Mouse (Mus musculus): ENCODE measurements around the gene Grap. TPM values are rescaled to one million over a fixed set of nuclear protein-coding genes. Genes with fewer than 3 reads are reported as not detected.

The Grap gene
- total RNA-seq, 2 experiments from 2014 or later, result 6.7 to 9.2 TPM

GRCm38 (mm10) chr11:61708928-61709327, 55.9 kb downstream of the Grap start:
- intact Hi-C loops (cut with DNase I), result no loop called here

GRCm38 (mm10) chr11:61713157-61713855, 60.2 kb downstream of the Grap start:
- no peak for DNase-seq (ENCODE audit: low spot score in 2 of 2)
- intact Hi-C loops (cut with DNase I), result loop anchor here (5.0 to 10.0 kb wide), 2 partner anchors 201 to 299 kb away; no protein-coding TSS in a partner anchor

More at GRCm38 (mm10) chr11:61708928-61709327, 55.9 kb downstream of the Grap start:
- DNase-seq (ENCODE audit: low spot score in 2 of 2), result no peak

GRCm38 (mm10) chr11:61714346-61715117, 61.5 kb downstream of the Grap start:
- peak; percentile 87 to 89 for DNase-seq (ENCODE audit: low spot score in 2 of 2)
- intact Hi-C loops (cut with DNase I), result loop anchor here (2.0 to 10.0 kb wide), 4 partner anchors 48 to 300 kb away; no protein-coding TSS in a partner anchor

GRCm38 (mm10) chr11:61715130-61715529, 62.1 kb downstream of the Grap start:
- peak in 1 of 2 experiments; percentile 18 for DNase-seq (ENCODE audit: low spot score in 2 of 2)
- intact Hi-C loops (cut with DNase I), result loop anchor here (2.0 to 10.0 kb wide), 3 partner anchors 48 to 300 kb away; no protein-coding TSS in a partner anchor

GRCm38 (mm10) chr11:61717990-61718389, 64.9 kb downstream of the Grap start:
- no peak for DNase-seq (ENCODE audit: low spot score in 2 of 2)
- intact Hi-C loops (cut with DNase I), result loop anchor here (10.0 kb wide), 1 partner anchor 303 kb away; no protein-coding TSS in a partner anchor

- intact Hi-C loops (cut with DNase I), result loop anchor here (10.0 kb wide), 1 partner anchor 305 kb away; no protein-coding TSS in a partner anchor
- no peak for DNase-seq (ENCODE audit: low spot score in 2 of 2)
These were observed 66.3 kb downstream of the Grap start for GRCm38 (mm10) chr11:61719387-61719786.

GRCm38 (mm10) chr11:61719826-61720225, 66.8 kb downstream of the Grap start:
- DNase-seq (ENCODE audit: low spot score in 2 of 2), result no peak
- intact Hi-C loops (cut with DNase I), result loop anchor here (10.0 kb wide), 1 partner anchor 305 kb away; no protein-coding TSS in a partner anchor

GRCm38 (mm10) chr11:61720636-61721035, 67.6 kb downstream of the Grap start, which contains the start of gene Slc5a10:
Slc5a10 (minus strand) TSS chr11:61720826.
- no peak for DNase-seq (ENCODE audit: low spot score in 2 of 2)
- intact Hi-C loops (cut with DNase I), result no loop called here

- intact Hi-C loops (cut with DNase I), result no loop called here
- no peak for DNase-seq (ENCODE audit: low spot score in 2 of 2)
These were observed 69.0 kb downstream of the Grap start for GRCm38 (mm10) chr11:61722077-61722476.

Other genes starting within 250 kb of the Grap start
- 100 to 1,000 TPM; 275 to 322 TPM for gene Rnf112, start 199.1 kb upstream of the Grap start, total RNA-seq (2021)
- gene Mfap4, start 167.8 kb upstream of the Grap start, total RNA-seq (2021), result 10 to 100 TPM; 11.1 to 11.6 TPM
- gene Mapk7, start 158.9 kb upstream of the Grap start, total RNA-seq (2021), result 10 to 100 TPM; 30.5 to 32.4 TPM
- 10 to 100 TPM; 38.0 to 44.1 TPM for gene B9d1, start 148.1 kb upstream of the Grap start, total RNA-seq (2021)
- 100 to 1,000 TPM; 115 TPM for gene Epn2, start 73.6 kb upstream of the Grap start, total RNA-seq (2021)
- under 1 TPM in 1 of 2 experiments, not detected in 1; 0.09 TPM for gene Fam83g, start 30.8 kb downstream of the Grap start, total RNA-seq (2021)
- gene Slc5a10, start 67.6 kb downstream of the Grap start, total RNA-seq (2021), result under 1 TPM; 0.18 to 0.27 TPM
- gene Prpsap2, start 108.8 kb downstream of the Grap start, total RNA-seq (2021), result 10 to 100 TPM; 32.4 to 35.0 TPM
- gene Ulk2, start 201.8 kb downstream of the Grap start, total RNA-seq (2021), result 100 to 1,000 TPM in 1 of 2 experiments, 10 to 100 TPM in 1; 94.8 to 103 TPM

Data from left cerebral cortex, postnatal 14 days (tissue).